Mouse (Mus musculus) T-helper 1 cell (primary cell): Measurements from ENCODE around the gene Bbip1.
"Not testable (repeated sequence)": the region's sequence is repeated elsewhere in the genome, so short reads cannot be mapped to it uniquely, and the experiment has no call there.

Source experiments
- in situ Hi-C: fragments of 300-600 bp; cut with MboI, MseI; formaldehyde crosslinking; loops from one replicate; pipeline ENCODE4 v1.15.1; 2025; ENCODE audit warnings: high pct_unique_total_duplicates

Gene Bbip1

GRCm38 (mm10) chr19:53925338-53925751, 19.1 kb downstream of the Bbip1 start:
- in situ Hi-C loops, result no loop called here

GRCm38 (mm10) chr19:53921996-53922395, 22.4 kb downstream of the Bbip1 start:
- in situ Hi-C loops, result not testable (repeated sequence)

- in situ Hi-C loops, result no loop called here
These were observed 24.9 kb downstream of the Bbip1 start for GRCm38 (mm10) chr19:53919541-53919940.

- in situ Hi-C loops, result no loop called here
These were observed 29.5 kb downstream of the Bbip1 start for GRCm38 (mm10) chr19:53914950-53915349.

- in situ Hi-C loops, result not testable (repeated sequence)
These were observed 37.7 kb downstream of the Bbip1 start for GRCm38 (mm10) chr19:53906703-53907070.

- in situ Hi-C loops, result no loop called here
These were observed 38.3 kb downstream of the Bbip1 start for GRCm38 (mm10) chr19:53906033-53906702.

GRCm38 (mm10) chr19:53904833-53905480, 39.5 kb downstream of the Bbip1 start:
- in situ Hi-C loops, result no loop called here

- in situ Hi-C loops, result no loop called here
These were observed 40.7 kb downstream of the Bbip1 start for GRCm38 (mm10) chr19:53903507-53904321.

- in situ Hi-C loops, result no loop called here
These were observed 41.5 kb downstream of the Bbip1 start for GRCm38 (mm10) chr19:53902739-53903487.

GRCm38 (mm10) chr19:53901931-53902738, 42.3 kb downstream of the Bbip1 start:
- in situ Hi-C loops, result no loop called here

- in situ Hi-C loops, result loop anchor here (5.0 kb wide), 1 partner anchor 98 kb away; no protein-coding TSS in a partner anchor
These were observed 44.4 kb downstream of the Bbip1 start for GRCm38 (mm10) chr19:53899941-53900610.

GRCm38 (mm10) chr19:53898970-53899900, 45.2 kb downstream of the Bbip1 start:
- in situ Hi-C loops, result loop anchor here (5.0 kb wide), 1 partner anchor 97 kb away; no protein-coding TSS in a partner anchor

- in situ Hi-C loops, result loop anchor here (5.0 kb wide), 1 partner anchor 96 kb away; no protein-coding TSS in a partner anchor
These were observed 45.9 kb downstream of the Bbip1 start for GRCm38 (mm10) chr19:53898498-53898897.

GRCm38 (mm10) chr19:53898046-53898445, 46.4 kb downstream of the Bbip1 start:
- in situ Hi-C loops, result loop anchor here (5.0 kb wide), 1 partner anchor 96 kb away; no protein-coding TSS in a partner anchor

- in situ Hi-C loops, result loop anchor here (5.0 kb wide), 1 partner anchor 92 kb away; no protein-coding TSS in a partner anchor
These were observed 49.8 kb downstream of the Bbip1 start for GRCm38 (mm10) chr19:53894538-53895121.

- in situ Hi-C loops, result no loop called here
These were observed 50.7 kb downstream of the Bbip1 start for GRCm38 (mm10) chr19:53893711-53894171.

- in situ Hi-C loops, result no loop called here
These were observed 51.5 kb downstream of the Bbip1 start for GRCm38 (mm10) chr19:53892838-53893359.

GRCm38 (mm10) chr19:53892061-53892460, 52.4 kb downstream of the Bbip1 start, which contains the start of gene Pdcd4:
Pdcd4 (plus strand) TSS chr19:53892231.
- in situ Hi-C loops, result no loop called here
